Mouse (Mus musculus) testis, adult 2 months (tissue): ENCODE results near the gene Stox2.

Source experiments
- CTCF ChIP-seq: fragments of 200-500 bp; IDR thresholded peaks from 2 replicates; pipeline ENCODE4 v1.5.1; 2012; ENCODE audit warnings: low read depth, mild to moderate bottlenecking, inconsistent platforms, low read length, moderate library complexity; ENCODE audit not compliant: control insufficient read depth, insufficient read depth, insufficient replicate concordance
- POLR2A ChIP-seq: fragments of 200-500 bp; IDR thresholded peaks from 2 replicates; pipeline ENCODE4 v1.6.1; 2012; ENCODE audit warnings: low read depth, mild to moderate bottlenecking, inconsistent platforms, low read length, moderate library complexity; ENCODE audit not compliant: control insufficient read depth

DNA sequence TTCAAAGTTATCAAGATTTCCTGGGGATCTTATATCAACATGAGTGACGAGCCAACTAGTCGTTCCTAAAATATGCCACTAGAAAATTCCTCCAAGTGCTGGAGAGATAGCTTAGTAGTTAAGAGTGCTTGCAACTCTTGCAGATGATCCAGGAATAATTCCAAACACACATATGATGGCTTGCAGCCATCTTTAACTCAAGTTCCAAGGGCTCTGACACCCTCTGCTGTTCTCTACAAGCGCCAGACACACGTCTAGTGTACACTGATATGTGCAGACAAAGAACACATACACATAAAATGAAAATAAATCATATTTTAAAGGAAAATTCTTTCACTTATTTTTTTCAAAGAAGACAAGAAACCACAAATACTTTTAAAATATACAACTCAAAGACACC, 237.9 kb downstream of the Stox2 start:
- TF ChIP-seq CTCF = no peak
- no peak for TF ChIP-seq POLR2A
